Mouse (Mus musculus): ENCODE results near the gene Cox16.
"Not testable (repeated sequence)": the region's sequence is repeated elsewhere in the genome, so short reads cannot be mapped to it uniquely, and the experiment has no call there.

Cox16 gene

DNA sequence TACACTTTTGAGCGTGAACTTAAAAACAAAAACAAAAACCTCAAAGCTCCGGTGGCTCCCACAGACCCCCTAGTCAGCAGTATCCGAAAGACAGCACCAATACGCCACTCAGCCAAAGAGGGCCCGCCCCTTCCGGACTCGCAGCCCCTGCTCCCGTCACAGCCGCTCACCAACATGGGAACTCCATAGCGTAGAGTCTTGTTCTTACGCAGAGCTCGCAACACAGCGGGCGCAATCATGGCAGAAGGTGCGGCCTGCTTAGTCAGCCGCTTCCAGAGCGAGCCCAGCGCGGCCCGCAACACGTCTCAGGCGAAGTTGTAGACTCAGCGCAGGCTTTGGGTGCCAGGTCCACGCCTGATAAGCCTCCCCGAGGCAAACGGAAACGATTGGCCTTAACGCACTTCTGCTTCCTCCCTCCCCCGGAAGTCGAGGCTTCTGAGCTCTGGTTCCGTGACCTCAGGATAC is at the start of gene Cox16:
Gene Cox16 (minus strand): TSS at position 401 of the 465 bp plus-strand sequence.
- DNase-seq, result peak; percentile 90 to 94

DNA sequence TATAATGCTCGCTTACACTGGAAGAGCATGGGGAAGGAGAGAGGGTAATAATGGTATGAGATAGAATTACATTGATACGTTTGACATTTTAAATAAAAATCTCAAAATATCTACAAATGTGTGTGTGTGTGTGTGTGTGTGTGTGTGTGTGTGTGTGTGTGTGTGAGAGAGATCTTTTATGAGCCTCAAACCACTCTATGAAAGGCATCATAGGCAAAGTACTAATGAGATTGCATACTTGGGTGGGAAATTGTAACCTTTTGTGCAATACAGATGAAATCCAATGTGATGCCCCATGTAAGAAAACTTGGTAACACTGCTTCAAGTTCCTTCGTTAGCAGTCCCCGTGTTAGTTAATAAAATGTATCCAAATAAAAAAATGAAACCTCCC is 48.1 kb upstream of the Cox16 start:
- no peak for DNase-seq

GRCm38 (mm10) chr12:81532316-81533028 is 47.5 kb upstream of the Cox16 start, which contains the start of the genes Gm20498 and Synj2bp:
Gene Gm20498 (minus strand): TSS chr12:81532905.
Gene Synj2bp (minus strand): TSS chr12:81532911.
- DNase-seq, result peak; percentile 91 to 92

DNA sequence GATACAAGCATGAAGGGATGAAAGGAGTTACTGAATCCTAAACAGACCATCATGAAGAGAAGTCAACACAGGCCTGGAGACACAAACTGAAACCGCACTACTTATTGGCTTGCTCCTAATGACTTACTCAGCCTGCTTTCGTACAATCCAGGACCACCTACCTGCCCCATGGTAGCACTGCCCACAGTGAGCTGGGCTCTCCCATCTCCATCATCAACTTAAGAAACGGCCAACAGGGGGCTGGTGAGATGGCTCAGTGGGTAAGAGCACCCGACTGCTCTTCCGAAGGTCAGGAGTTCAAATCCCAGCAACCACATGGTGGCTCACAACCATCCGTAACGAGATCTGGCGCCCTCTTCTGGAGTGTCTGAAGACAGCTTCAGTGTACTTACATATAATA is 45.7 kb upstream of the Cox16 start:
- not testable (repeated sequence) for DNase-seq

DNA sequence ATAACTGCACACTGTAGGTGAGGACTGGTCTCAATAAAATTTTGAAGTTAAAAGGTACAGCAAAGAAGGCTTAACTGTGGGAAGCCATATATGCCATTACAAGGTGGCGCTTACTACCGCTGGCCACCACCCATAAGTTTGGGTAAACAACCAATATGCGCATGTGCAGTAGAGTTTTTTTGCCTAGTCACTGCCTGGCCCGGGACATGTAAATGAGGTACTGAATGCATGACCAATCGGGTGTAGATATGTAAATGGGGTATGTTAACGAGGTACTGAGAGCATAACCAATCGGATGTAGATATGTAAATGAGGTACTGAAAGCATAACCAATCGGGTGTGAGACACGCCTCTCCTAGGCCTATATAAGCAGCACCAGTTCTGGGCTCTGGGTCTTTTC is 12.0 kb upstream of the Cox16 start:
- not testable (repeated sequence) for DNase-seq

DNA sequence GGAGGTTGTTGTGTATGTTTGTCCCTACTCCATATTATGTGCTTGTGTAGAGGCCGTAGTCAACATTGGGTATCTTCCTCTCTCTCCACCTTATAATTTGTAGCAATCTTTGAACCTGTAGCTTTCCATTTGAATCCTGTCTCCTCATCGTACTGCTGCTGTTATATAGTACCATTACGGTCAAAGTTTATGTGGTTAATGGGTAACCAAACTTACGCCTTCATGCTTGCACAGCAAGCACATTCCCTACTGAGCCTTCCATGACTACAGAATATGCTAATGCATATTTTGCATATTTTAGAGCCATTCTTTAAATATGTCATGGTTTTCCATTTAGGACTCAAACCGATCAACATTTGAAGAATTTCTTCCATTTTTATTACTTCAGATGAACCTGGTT is 5.6 kb upstream of the Cox16 start:
- peak in 1 of 2 experiments; percentile 45 for DNase-seq

DNA sequence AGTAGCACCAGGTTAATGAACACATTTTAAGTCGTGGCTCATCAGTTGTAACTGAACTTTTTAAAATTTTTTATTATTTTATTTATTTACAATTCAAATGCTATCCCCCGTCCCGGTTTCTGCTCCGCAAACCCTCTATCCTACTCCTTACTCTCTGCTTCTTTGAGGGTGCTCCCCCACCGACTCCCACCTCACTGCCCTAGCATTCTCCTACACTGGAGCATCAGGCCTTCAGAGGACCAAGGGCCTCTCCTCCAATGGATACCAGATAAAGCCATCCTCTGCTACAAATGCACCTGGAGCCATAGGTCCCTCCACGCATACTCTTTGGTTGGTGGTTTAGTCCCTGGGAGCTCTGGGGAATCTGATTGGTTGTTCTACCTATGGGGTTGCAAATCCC is 384 bp upstream of the Cox16 start:
- no peak for DNase-seq

GRCm38 (mm10) chr12:81484212-81484611 is 715 bp downstream of the Cox16 start:
- DNase-seq, result no peak

GRCm38 (mm10) chr12:81483656-81484055 is 1.3 kb downstream of the Cox16 start:
- peak; percentile 6 to 27 for DNase-seq

- not testable (repeated sequence) for DNase-seq
These were observed 25.9 kb downstream of the Cox16 start for GRCm38 (mm10) chr12:81459051-81459450.

DNA sequence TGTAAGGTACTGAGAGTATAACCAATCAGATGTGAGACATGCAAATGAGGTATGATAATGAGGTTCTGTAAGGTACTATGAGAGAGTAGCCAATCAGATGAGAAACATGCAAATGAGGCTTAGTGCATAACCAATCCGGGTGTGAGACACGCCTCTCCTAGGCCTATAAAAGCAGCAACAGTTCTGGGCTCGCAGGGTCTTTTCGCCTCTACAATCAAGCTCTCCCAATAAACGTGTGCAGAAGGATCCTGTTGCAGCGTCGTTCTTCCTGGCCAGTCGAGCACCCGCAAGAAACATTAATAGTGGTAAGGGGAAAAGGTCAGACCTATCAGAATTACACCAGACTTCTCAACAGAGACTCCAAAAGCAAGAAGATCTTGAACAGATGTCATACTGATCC is 45.9 kb downstream of the Cox16 start:
- not testable (repeated sequence) for DNase-seq

GRCm38 (mm10) chr12:81434778-81435177 is 50.1 kb downstream of the Cox16 start:
- peak; percentile 53 to 75 for DNase-seq

DNA sequence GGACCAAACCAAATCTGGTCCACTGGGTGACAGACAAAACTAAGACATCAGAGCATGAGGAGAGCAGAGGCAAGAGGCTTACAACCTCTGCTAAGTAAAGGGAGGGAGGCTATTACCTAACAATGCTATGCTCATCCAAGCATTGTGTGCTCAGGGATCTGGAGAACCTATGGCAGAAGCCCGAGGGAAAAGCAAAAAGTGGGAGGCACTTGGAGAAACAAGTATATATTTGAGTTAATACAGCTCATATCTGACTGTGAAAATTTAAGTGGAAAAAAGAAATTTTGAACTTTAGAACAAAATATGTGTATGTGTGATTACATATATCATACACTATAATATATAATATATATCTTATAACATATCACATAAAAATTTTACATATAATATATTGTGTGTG is 63.1 kb downstream of the Cox16 start, which contains the start of gene Adam4:
Gene Adam4 (minus strand): TSS at position 101 of the 400 bp plus-strand sequence.
- no peak for DNase-seq

DNA sequence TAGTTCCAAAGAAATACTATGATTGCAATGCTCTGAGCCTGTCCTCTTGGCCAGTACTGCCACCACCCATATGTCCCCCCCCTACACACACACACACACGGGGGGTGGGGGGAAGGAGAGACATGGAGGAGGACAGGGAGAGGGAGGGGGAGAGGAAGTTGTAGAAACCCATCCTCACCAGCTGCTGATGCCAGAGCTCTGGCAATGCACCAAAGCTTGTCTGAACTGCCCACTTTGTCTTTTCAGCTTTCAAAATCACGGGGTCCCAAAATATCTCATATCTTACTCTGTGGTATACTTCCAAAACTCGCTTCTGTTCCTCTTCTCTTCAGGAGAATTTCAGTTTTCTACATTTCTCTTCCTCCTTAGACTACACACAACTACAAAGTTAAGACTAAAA is 71.7 kb downstream of the Cox16 start:
- DNase-seq, result no peak

GRCm38 (mm10) chr12:81408966-81409365 is 76.0 kb downstream of the Cox16 start:
- no peak for DNase-seq

DNA sequence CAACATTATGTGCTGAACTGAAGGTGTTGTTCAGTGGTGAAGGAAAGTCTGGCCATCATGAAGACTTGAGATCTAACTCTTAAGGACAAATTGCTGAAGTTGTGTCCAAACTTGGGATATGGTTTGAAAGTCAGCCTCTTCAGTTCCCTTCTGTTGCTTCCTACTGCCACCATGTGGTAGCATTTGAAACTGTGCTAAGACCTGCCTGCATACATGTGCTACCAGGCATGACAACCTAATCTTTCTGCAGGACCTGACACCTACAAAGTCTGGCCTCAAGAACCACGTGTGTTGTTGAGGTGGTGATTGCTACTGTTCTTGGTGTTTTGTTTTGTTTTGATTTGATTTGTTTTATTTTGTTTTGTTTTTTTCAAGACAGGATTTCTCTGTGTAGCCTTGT is 82.7 kb downstream of the Cox16 start:
- DNase-seq, result peak; percentile 44 to 79

- DNase-seq, result not testable (repeated sequence)
These were observed 105.6 kb downstream of the Cox16 start, which contains the start of gene Gm4787 for GRCm38 (mm10) chr12:81379364-81379763. Gene Gm4787 (minus strand): TSS chr12:81379464.

- no peak for DNase-seq
These were observed 151.1 kb downstream of the Cox16 start for GRCm38 (mm10) chr12:81333841-81334240.

- DNase-seq, result peak in 1 of 2 experiments; percentile 2
These were observed 152.0 kb downstream of the Cox16 start, which contains the start of gene Slc8a3 for GRCm38 (mm10) chr12:81332875-81333421. Gene Slc8a3 (minus strand): TSS chr12:81333180.

DNA sequence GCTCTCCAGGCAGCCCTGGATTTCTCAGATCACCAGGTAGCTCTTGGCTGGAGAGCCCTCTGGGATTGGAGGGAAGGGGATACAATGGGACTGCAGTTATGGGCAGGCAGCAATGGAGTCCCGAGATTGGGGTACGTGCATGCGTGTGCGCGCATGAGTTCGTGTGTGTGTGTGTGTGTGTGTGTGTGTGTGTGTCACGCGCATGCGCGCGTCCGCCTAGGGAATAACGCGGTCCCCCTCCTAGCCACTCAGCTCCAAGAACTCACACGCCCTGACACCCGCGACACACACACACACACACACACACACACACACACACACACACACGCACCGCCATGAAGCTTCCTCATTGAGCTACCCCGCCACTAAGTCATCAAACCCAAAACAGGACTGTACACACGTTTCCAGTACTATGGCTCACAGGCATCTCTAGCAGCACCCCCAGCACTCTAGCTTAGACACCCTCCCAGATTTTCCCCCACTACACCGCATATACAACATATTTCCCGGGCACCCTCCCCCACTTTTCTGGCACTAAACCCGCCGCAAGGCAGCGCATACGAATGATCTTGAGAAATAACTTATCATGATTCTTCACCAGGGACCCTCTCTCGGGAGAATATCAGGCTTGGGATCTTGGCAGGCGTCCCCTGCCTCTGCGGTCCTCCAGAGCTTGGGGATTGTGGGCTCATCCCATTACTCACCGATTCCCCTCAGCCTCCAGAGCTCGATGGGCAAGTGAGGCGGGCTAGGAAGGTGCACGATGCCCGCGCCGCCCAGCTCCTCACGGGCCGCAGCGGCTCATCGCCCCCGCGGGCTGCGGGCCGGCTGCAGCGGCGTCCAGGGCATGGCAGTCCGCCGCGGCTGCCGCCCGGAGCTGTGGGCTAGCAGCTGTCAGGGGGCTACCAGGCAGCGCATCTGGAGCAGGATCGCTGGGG is 152.7 kb downstream of the Cox16 start:
- DNase-seq, result peak in 1 of 2 experiments; percentile 8

DNA sequence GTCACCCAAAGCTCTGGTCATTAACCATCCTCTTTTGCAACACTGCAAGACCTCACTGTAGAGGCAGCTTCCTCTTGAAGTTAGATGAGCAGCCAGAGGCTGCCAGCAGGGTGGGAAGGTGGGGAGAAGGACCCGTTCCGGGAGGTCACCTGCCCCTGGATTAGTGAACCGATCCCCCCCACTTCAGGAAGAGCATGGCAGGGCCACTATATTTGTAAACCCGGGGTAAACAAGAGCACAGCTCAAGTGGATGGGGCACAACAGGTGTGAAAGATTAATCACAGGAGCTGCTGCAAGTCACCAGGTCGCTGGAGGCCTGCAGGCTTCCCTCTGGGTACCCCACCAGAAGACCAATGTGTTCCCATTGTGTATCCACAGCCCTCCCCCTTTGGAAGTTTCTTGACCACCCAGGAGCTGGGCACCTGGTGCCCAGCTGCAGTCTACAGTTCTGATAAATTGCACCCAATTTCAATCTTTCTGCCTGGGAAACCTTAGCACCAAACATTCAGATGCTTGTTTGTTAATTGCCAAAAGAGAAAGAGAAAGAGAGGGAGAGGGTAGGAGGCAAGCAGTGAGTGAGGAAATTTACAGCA is 153.8 kb downstream of the Cox16 start:
- no peak for DNase-seq

DNA sequence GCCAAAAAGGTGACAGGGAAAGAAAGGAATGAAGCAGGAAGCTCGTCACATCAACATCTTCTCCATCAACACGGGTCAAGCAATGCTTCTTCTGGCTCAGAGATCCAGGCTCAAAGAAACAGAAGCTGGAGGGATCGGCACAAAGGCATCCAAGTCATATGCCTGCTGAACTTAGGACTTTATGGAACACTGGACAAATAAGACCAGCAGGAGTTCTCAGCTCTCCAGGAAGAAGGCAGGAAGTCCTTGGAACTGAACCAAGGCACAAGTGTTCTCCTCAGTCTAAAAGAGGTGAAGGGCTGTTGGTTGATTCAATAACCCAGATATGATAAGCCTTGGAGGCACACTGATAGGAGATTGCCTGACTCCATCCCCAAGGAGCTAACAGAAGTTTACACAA is 159.9 kb downstream of the Cox16 start:
- no peak for DNase-seq
